Mouse (Mus musculus) myocyte (in vitro differentiated cells): ENCODE data around the gene Cryzl2.

Source experiments
- TCF12 ChIP-seq: IDR thresholded peaks from one replicate; pipeline ENCODE4 v1.6.1; 2011; ENCODE audit warnings: mild to moderate bottlenecking, control low read depth; ENCODE audit not compliant: poor library complexity, insufficient read depth, severe bottlenecking
- USF1 ChIP-seq: IDR thresholded peaks from one replicate; pipeline ENCODE4 v1.6.1; 2011; ENCODE audit warnings: low read depth, mild to moderate bottlenecking, control low read depth, moderate library complexity

GRCm38 (mm10) chr1:157518111-157518523, 59.7 kb downstream of the Cryzl2 start:
- TF ChIP-seq USF1 (no peak), TCF12 (no peak)
